Mouse (Mus musculus) lung, postnatal 25 days (tissue): ENCODE results near the gene Ssr1.
A peak's percentile ranks its signal among the peaks of the same experiment; 100 is the strongest.

Source experiments
- DNase-seq: peaks from one replicate; pipeline ENCODE4 v3.0.0; 2022; ENCODE audit warnings: low spot score

Ssr1 gene

GRCm38 (mm10) chr13:37993704-37994404 lies at the start of gene Ssr1:
Gene Ssr1 (minus strand): TSS chr13:37994217.
- peak; percentile 96 for DNase-seq

- DNase-seq, result no peak
Observed at GRCm38 (mm10) chr13:38037811-38038210, 43.8 kb upstream of the Ssr1 start.

- DNase-seq, result peak; percentile 97
Observed at GRCm38 (mm10) chr13:38037044-38037687, 43.1 kb upstream of the Ssr1 start, which contains the start of gene Cage1. Gene Cage1 (minus strand): TSS chr13:38037069.

- no peak for DNase-seq
Observed at GRCm38 (mm10) chr13:38036343-38037043, 42.5 kb upstream of the Ssr1 start, which contains the start of gene Riok1. Gene Riok1 (plus strand): TSS chr13:38036995.

- no peak for DNase-seq
Observed at GRCm38 (mm10) chr13:38028407-38028806, 34.4 kb upstream of the Ssr1 start.

- DNase-seq, result no peak
Observed at GRCm38 (mm10) chr13:38027618-38028248, 33.7 kb upstream of the Ssr1 start.

GRCm38 (mm10) chr13:38025874-38026273 lies 31.9 kb upstream of the Ssr1 start:
- no peak for DNase-seq

- no peak for DNase-seq
Observed at GRCm38 (mm10) chr13:38018791-38019190, 24.8 kb upstream of the Ssr1 start.

GRCm38 (mm10) chr13:38015591-38015990 lies 21.6 kb upstream of the Ssr1 start:
- DNase-seq, result no peak

GRCm38 (mm10) chr13:38012436-38012835 lies 18.4 kb upstream of the Ssr1 start:
- DNase-seq, result no peak

- DNase-seq, result no peak
Observed at GRCm38 (mm10) chr13:38010444-38010910, 16.5 kb upstream of the Ssr1 start.

- peak; percentile 18 for DNase-seq
Observed at GRCm38 (mm10) chr13:38009721-38010408, 15.8 kb upstream of the Ssr1 start.

- no peak for DNase-seq
Observed at GRCm38 (mm10) chr13:38007972-38008371, 14.0 kb upstream of the Ssr1 start.

GRCm38 (mm10) chr13:38002461-38002860 lies 8.4 kb upstream of the Ssr1 start:
- DNase-seq, result no peak

- DNase-seq, result no peak
Observed at GRCm38 (mm10) chr13:37999713-38000112, 5.7 kb upstream of the Ssr1 start.

GRCm38 (mm10) chr13:37994405-37994749 lies 360 bp upstream of the Ssr1 start:
- DNase-seq, result no peak

- no peak for DNase-seq
Observed at GRCm38 (mm10) chr13:37993376-37993703, 677 bp downstream of the Ssr1 start.

- DNase-seq, result no peak
Observed at GRCm38 (mm10) chr13:37992638-37993371, 1.2 kb downstream of the Ssr1 start.

GRCm38 (mm10) chr13:37989701-37990100 lies 4.3 kb downstream of the Ssr1 start:
- DNase-seq, result no peak

GRCm38 (mm10) chr13:37986166-37986565 lies 7.9 kb downstream of the Ssr1 start:
- no peak for DNase-seq

- peak; percentile 48 for DNase-seq
Observed at GRCm38 (mm10) chr13:37981063-37981462, 13.0 kb downstream of the Ssr1 start.
